ENCODE assay signal across 9 mouse cellular contexts in genomic region chr19:42722500-42722899, GRCm38 (mm10). TPM values are rescaled to one million over a fixed set of nuclear protein-coding genes. Genes with fewer than 3 reads are reported as not detected.
DNase-seq lines count a peak whose midpoint lies in the region; ATAC-seq lines count a peak whose summit lies in the region.
"Had no signal": no experiment of that assay in that cellular context is flagged by ENCODE, and none has a peak within 500 bp of the region (broad histone marks: within the 10 kb centered on the region; RNA-seq: fewer than 3 reads in every experiment).

No protein-coding gene starts in this region.

- no peaks in the 10 kb centered on the region for H3K27me3 ChIP-seq in hindbrain, embryonic 16.5 days (replicated peaks; ENCODE audit: control insufficient read depth, insufficient read depth, low read length)
- no peaks in the 10 kb centered on the region for H3K27me3 ChIP-seq in hindbrain, embryonic 11.5 days (ENCODE audit: control insufficient read depth, insufficient read depth, low read length)
- H3K27me3 ChIP-seq in intestine, embryonic 16.5 days (replicated peaks; ENCODE audit: control insufficient read depth, insufficient read depth, low read length) = no peaks in the 10 kb centered on the region
- H3K27me3 ChIP-seq in limb, embryonic 15.5 days = peaks cover 7% of the 10 kb centered on the region; the same call in 1 of the 2 replicates
- H3K27me3 ChIP-seq: heart, embryonic 12.5 days had no signal

- H3K9me3 ChIP-seq in hindbrain, embryonic 16.5 days (ENCODE audit: control insufficient read depth, low read length) = no peaks in the 10 kb centered on the region
- no peaks in the 10 kb centered on the region for H3K9me3 ChIP-seq in hindbrain, embryonic 11.5 days (ENCODE audit: control insufficient read depth, low read length)
- no peaks in the 10 kb centered on the region for H3K9me3 ChIP-seq in intestine, embryonic 16.5 days (ENCODE audit: control insufficient read depth, low read length)
- no peaks in the 10 kb centered on the region for H3K9me3 ChIP-seq in limb, embryonic 15.5 days
- H3K9me3 ChIP-seq: heart, embryonic 12.5 days had no signal

- H3K4me3 ChIP-seq in hindbrain, embryonic 16.5 days (ENCODE audit: low read length) = no peak overlapping the region
- no peak overlapping the region for H3K4me3 ChIP-seq in hindbrain, embryonic 11.5 days (ENCODE audit: low read depth, low read length)
- no peak overlapping the region for H3K4me3 ChIP-seq in intestine, embryonic 16.5 days (ENCODE audit: low read length)
- H3K4me3 ChIP-seq in limb, embryonic 15.5 days = no peak overlapping the region
- H3K4me3 ChIP-seq: heart, embryonic 12.5 days had no signal

- H3K4me2 ChIP-seq in hindbrain, embryonic 16.5 days (ENCODE audit: low read length) = no peak overlapping the region
- H3K4me2 ChIP-seq in hindbrain, embryonic 11.5 days (replicated peaks; ENCODE audit: low read depth, low read length) = no peak overlapping the region
- no peak overlapping the region for H3K4me2 ChIP-seq in intestine, embryonic 16.5 days (ENCODE audit: low read depth, low read length)
- no peak overlapping the region for H3K4me2 ChIP-seq in limb, embryonic 15.5 days
- H3K4me2 ChIP-seq: heart, embryonic 12.5 days had no signal

- H3K4me1 ChIP-seq in hindbrain, embryonic 16.5 days (ENCODE audit: control insufficient read depth, insufficient read depth, low read depth, low read length) = no peaks in the 10 kb centered on the region
- no peaks in the 10 kb centered on the region for H3K4me1 ChIP-seq in hindbrain, embryonic 11.5 days (replicated peaks; ENCODE audit: control insufficient read depth, insufficient read depth, low read length)
- peaks cover 38% of the 10 kb centered on the region for H3K4me1 ChIP-seq in intestine, embryonic 16.5 days (ENCODE audit: control insufficient read depth, insufficient read depth, low read length)
- peaks cover 22% of the 10 kb centered on the region for H3K4me1 ChIP-seq in limb, embryonic 15.5 days

- 16% methylated on average over 2 of the region's 2 CpGs for WGBS in hindbrain, embryonic 16.5 days
- 77% methylated on average over 2 of the region's 2 CpGs for WGBS in hindbrain, embryonic 11.5 days
- 6% methylated on average over 2 of the region's 2 CpGs for WGBS in intestine, embryonic 16.5 days
- 3% methylated on average over 2 of the region's 2 CpGs for WGBS in limb, embryonic 15.5 days

- peak; percentile 53 for ATAC-seq in hindbrain, embryonic 16.5 days
- no peak for ATAC-seq in hindbrain, embryonic 11.5 days (ENCODE audit: low FRiP score)
- peak; percentile 83 for ATAC-seq in intestine, embryonic 16.5 days
- ATAC-seq in limb, embryonic 15.5 days (ENCODE audit: insufficient number of reproducible peaks, low FRiP score, low TSS enrichment, low read depth) = peak; percentile 43; the same call in 1 of the 2 replicates

- no peak overlapping the region for H3K27ac ChIP-seq in hindbrain, embryonic 16.5 days (ENCODE audit: low read depth, low read length)
- H3K27ac ChIP-seq in hindbrain, embryonic 11.5 days (ENCODE audit: low read depth, low read length) = no peak overlapping the region
- peak overlapping the region; percentile 46; the same call in 1 of the 2 replicates for H3K27ac ChIP-seq in intestine, embryonic 16.5 days (ENCODE audit: low read length)
- H3K27ac ChIP-seq in limb, embryonic 15.5 days = no peak overlapping the region

- H3K9ac ChIP-seq in hindbrain, embryonic 16.5 days (ENCODE audit: low read depth, low read length) = no peak overlapping the region
- no peak overlapping the region for H3K9ac ChIP-seq in hindbrain, embryonic 11.5 days (ENCODE audit: low read depth, low read length)
- H3K9ac ChIP-seq in intestine, embryonic 16.5 days (ENCODE audit: low read depth, low read length) = no peak overlapping the region
- H3K9ac ChIP-seq in limb, embryonic 15.5 days = no peak overlapping the region
- H3K9ac ChIP-seq: heart, embryonic 12.5 days had no signal

- H3K36me3 ChIP-seq in hindbrain, embryonic 16.5 days (ENCODE audit: control insufficient read depth, insufficient read depth, low read length) = no peaks in the 10 kb centered on the region
- no peaks in the 10 kb centered on the region for H3K36me3 ChIP-seq in hindbrain, embryonic 11.5 days (ENCODE audit: control insufficient read depth, insufficient read depth, low read length)
- H3K36me3 ChIP-seq in intestine, embryonic 16.5 days (ENCODE audit: control insufficient read depth, insufficient read depth, low read length) = no peaks in the 10 kb centered on the region
- H3K36me3 ChIP-seq in limb, embryonic 15.5 days = no peaks in the 10 kb centered on the region
- H3K36me3 ChIP-seq: heart, embryonic 12.5 days had no signal

- DNase-seq in hindbrain, embryonic 11.5 days (ENCODE audit: low spot score) = no peak
- DNase-seq in adrenal gland, postnatal 10 days = peak; percentile 60
- no peak for DNase-seq in thymus, postnatal 10 days (ENCODE audit: low spot score in 2 of 2)
- no peak for DNase-seq in layer of hippocampus, adult 9-11 months
- no peak for DNase-seq in right cerebral cortex, adult 18-20 months

RNA-seq across cellular contexts. Expression of gene Pyroxd2, which starts 30.1 kb away (rescaled TPM):
- polyA plus RNA-seq in hindbrain, embryonic 16.5 days (2015; fragmentation: Nextera tagmentation; extraction: Ambion mirVana) = 2.5 and 3.0 TPM in 2 replicates
- polyA plus RNA-seq in hindbrain, embryonic 11.5 days (2014; fragmentation: Nextera tagmentation; extraction: Ambion mirVana) = 0.67 and 0.88 TPM in 2 replicates
- 10 to 100 TPM; 15.8 to 23.5 TPM for total RNA-seq in adrenal gland, postnatal 10 days (2021)
- polyA plus RNA-seq in intestine, embryonic 16.5 days (2015; fragmentation: Nextera tagmentation; extraction: Ambion mirVana) = 11.0 and 14.0 TPM in 2 replicates
- polyA plus RNA-seq in limb, embryonic 15.5 days (2015; fragmentation: Nextera tagmentation; extraction: Ambion mirVana) = 3.1 and 3.5 TPM in 2 replicates

RNA-seq across cellular contexts. Expression of gene Hps1, which starts 57.3 kb away (rescaled TPM):
- 9.3 and 10.6 TPM in 2 replicates for polyA plus RNA-seq in hindbrain, embryonic 16.5 days (2015; fragmentation: Nextera tagmentation; extraction: Ambion mirVana)
- polyA plus RNA-seq in hindbrain, embryonic 11.5 days (2014; fragmentation: Nextera tagmentation; extraction: Ambion mirVana) = 9.7 and 10.6 TPM in 2 replicates
- total RNA-seq in adrenal gland, postnatal 10 days (2021) = 10 to 100 TPM; 13.9 to 15.9 TPM
- 18.6 and 20.3 TPM in 2 replicates for polyA plus RNA-seq in intestine, embryonic 16.5 days (2015; fragmentation: Nextera tagmentation; extraction: Ambion mirVana)
- polyA plus RNA-seq in limb, embryonic 15.5 days (2015; fragmentation: Nextera tagmentation; extraction: Ambion mirVana) = 15.3 and 16.8 TPM in 2 replicates
